Mouse (Mus musculus) testis, adult 2 months (tissue): ENCODE data around the gene Serpinb6a.

ENCODE experiments used
- CTCF ChIP-seq: fragments of 200-500 bp; IDR thresholded peaks from 2 replicates; pipeline ENCODE4 v1.5.1; 2012; ENCODE audit warnings: low read depth, mild to moderate bottlenecking, inconsistent platforms, low read length, moderate library complexity; ENCODE audit not compliant: control insufficient read depth, insufficient read depth, insufficient replicate concordance
- POLR2A ChIP-seq: fragments of 200-500 bp; IDR thresholded peaks from 2 replicates; pipeline ENCODE4 v1.6.1; 2012; ENCODE audit warnings: low read depth, mild to moderate bottlenecking, inconsistent platforms, low read length, moderate library complexity; ENCODE audit not compliant: control insufficient read depth

DNA sequence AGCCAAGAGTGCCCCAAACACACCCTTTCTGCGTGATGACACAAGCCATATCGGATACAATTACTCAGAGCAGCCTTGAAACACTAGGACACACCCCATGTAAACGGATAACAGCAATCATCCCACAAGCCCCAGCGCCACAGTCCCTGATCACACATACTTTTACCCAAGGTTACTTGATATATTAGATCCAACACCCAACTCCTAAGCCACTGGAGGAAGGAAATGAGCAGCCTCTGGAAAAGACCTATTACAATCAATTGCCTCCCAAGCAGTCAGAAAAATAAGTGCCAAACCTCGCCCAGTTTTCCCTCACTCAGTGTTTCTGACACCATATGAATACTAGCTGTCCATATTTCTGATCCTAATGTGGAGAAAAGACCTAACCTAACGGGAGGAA, 67.9 kb downstream of the Serpinb6a start:
- TF ChIP-seq CTCF (no peak), POLR2A (no peak)
